Mouse (Mus musculus) CH12.LX (cell line): Measurements from ENCODE around the gene Gm13278. TPM values are rescaled to one million over a fixed set of nuclear protein-coding genes. Genes with fewer than 3 reads are reported as not detected.
"Not testable (repeated sequence)": the region's sequence is repeated elsewhere in the genome, so short reads cannot be mapped to it uniquely, and the experiment has no call there.

ENCODE experiments used
- DNase-seq: peaks from one replicate; pipeline ENCODE4 v3.0.0-alpha.2; 2013; ENCODE audit errors: extremely low read depth
- H3K27ac ChIP-seq: 2 replicates; pipeline ENCODE4 v1.5.1; 2012; ENCODE audit warnings: low read depth, mild to moderate bottlenecking, control low read depth, moderate library complexity; ENCODE audit not compliant: insufficient read depth
- H3K27me3 ChIP-seq: replicated peaks from 2 replicates; pipeline ENCODE3; 2012; ENCODE audit warnings: inconsistent platforms
- H3K36me3 ChIP-seq, 2 experiments: replicated peaks in 1 of 2; 2 replicates each; pipeline versions ENCODE3 to v1.6.1; 2012; ENCODE audit warnings: inconsistent platforms in 1 of 2, low read length in 1 of 2, mild to moderate bottlenecking in 1 of 2, mixed read lengths in 1 of 2, moderate library complexity in 1 of 2; ENCODE audit not compliant: control insufficient read depth in 1 of 2, insufficient read depth in 1 of 2
- H3K4me1 ChIP-seq, 2 experiments: 2 replicates each; pipeline ENCODE4 v1.6.1; 2012; ENCODE audit warnings: inconsistent platforms in 1 of 2, moderate library complexity in 1 of 2; ENCODE audit not compliant: insufficient read depth in 2 of 2, control insufficient read depth in 1 of 2
- H3K4me2 ChIP-seq: 2 replicates; pipeline ENCODE4 v1.6.1; 2012; ENCODE audit warnings: low read depth, mild to moderate bottlenecking, control low read depth; ENCODE audit not compliant: poor library complexity, insufficient read depth, severe bottlenecking
- H3K4me3 ChIP-seq, 3 experiments: fragments of 150-350 bp in 1 of 3; sonication (generic) in 1 of 3; replicated peaks in 1 of 3; 2 replicates each; pipeline versions ENCODE3 to v1.5.1; 2011 to 2012; ENCODE audit warnings: low read depth in 2 of 3, low read length in 2 of 3, mild to moderate bottlenecking in 2 of 3, moderate library complexity in 2 of 3, control low read depth in 1 of 3, improper control_type of control experiment in 1 of 3, inconsistent platforms in 1 of 3, mixed read lengths in 1 of 3; ENCODE audit not compliant: poor library complexity in 1 of 3
- H3K79me2 ChIP-seq: replicated peaks from 2 replicates; pipeline ENCODE4 v1.6.1; 2012; ENCODE audit warnings: mild to moderate bottlenecking, moderate library complexity; ENCODE audit not compliant: control insufficient read depth, poor library complexity, insufficient read depth, severe bottlenecking; ENCODE audit errors: extremely low read depth
- H3K9ac ChIP-seq: 2 replicates; pipeline ENCODE4 v1.6.1; 2012; ENCODE audit warnings: low read depth, mild to moderate bottlenecking, control low read depth, moderate library complexity; ENCODE audit not compliant: insufficient read depth
- H3K9me3 ChIP-seq: replicated peaks from 2 replicates; pipeline ENCODE3; 2012; ENCODE audit warnings: low read length, inconsistent platforms, mixed read lengths
- CHD1 ChIP-seq: IDR thresholded peaks from 2 replicates; pipeline ENCODE4 v1.6.1; 2012; ENCODE audit warnings: low read depth, low read length, improper control_type of control experiment, inconsistent platforms
- CHD2 ChIP-seq: IDR thresholded peaks from 2 replicates; pipeline ENCODE4 v1.6.1; 2011; ENCODE audit warnings: low read length, improper control_type of control experiment
- CTCF ChIP-seq, 2 experiments: IDR thresholded peaks in 1 of 2; conservative IDR thresholded peaks in 1 of 2; 2 replicates each; pipeline ENCODE4 v1.5.1; 2011 to 2012; ENCODE audit warnings: low read depth in 2 of 2, low read length in 2 of 2, improper control_type of control experiment in 1 of 2, inconsistent platforms in 1 of 2, mild to moderate bottlenecking in 1 of 2, moderate library complexity in 1 of 2
- E2F4 ChIP-seq: IDR thresholded peaks from 2 replicates; pipeline ENCODE4 v1.6.1; 2011; ENCODE audit warnings: low read depth, low read length, improper control_type of control experiment; ENCODE audit not compliant: insufficient replicate concordance
- ELF1 ChIP-seq: IDR thresholded peaks from 2 replicates; pipeline ENCODE4 v1.6.1; 2014; ENCODE audit warnings: low read depth, mild to moderate bottlenecking, inconsistent platforms, low read length, improper control_type of control experiment
- ETS1 ChIP-seq: conservative IDR thresholded peaks from 2 replicates; pipeline ENCODE4 v1.6.1; 2012; ENCODE audit warnings: low read depth, mild to moderate bottlenecking, inconsistent platforms, low read length, improper control_type of control experiment, moderate library complexity
- GABPA ChIP-seq: IDR thresholded peaks from 2 replicates; pipeline ENCODE4 v1.6.1; 2012; ENCODE audit warnings: low read depth, low read length, improper control_type of control experiment, inconsistent platforms; ENCODE audit not compliant: insufficient replicate concordance
- IRF4 ChIP-seq: IDR thresholded peaks from 2 replicates; pipeline ENCODE4 v1.6.1; 2014; ENCODE audit warnings: low read depth, mild to moderate bottlenecking, inconsistent platforms, low read length, improper control_type of control experiment
- JUND ChIP-seq: conservative IDR thresholded peaks from 2 replicates; pipeline ENCODE4 v1.6.1; 2011; ENCODE audit warnings: low read depth, low read length, improper control_type of control experiment
- KAT2A ChIP-seq: IDR thresholded peaks from 2 replicates; pipeline ENCODE4 v1.6.1; 2012; ENCODE audit warnings: low read length, improper control_type of control experiment, inconsistent platforms; ENCODE audit not compliant: insufficient replicate concordance
- MAZ ChIP-seq: IDR thresholded peaks from 2 replicates; pipeline ENCODE4 v1.6.1; 2012; ENCODE audit warnings: low read depth, mild to moderate bottlenecking, inconsistent platforms, low read length, improper control_type of control experiment, moderate library complexity
- MEF2A ChIP-seq: IDR thresholded peaks from 2 replicates; pipeline ENCODE4 v1.6.1; 2014; ENCODE audit warnings: low read depth, mild to moderate bottlenecking, inconsistent platforms, low read length, improper control_type of control experiment, borderline replicate concordance
- MXI1 ChIP-seq: IDR thresholded peaks from 2 replicates; pipeline ENCODE4 v1.6.1; 2011; ENCODE audit warnings: mild to moderate bottlenecking, low read depth, low read length, improper control_type of control experiment
- NRF1 ChIP-seq: IDR thresholded peaks from 2 replicates; pipeline ENCODE4 v1.6.1; 2014; ENCODE audit warnings: low read depth, mild to moderate bottlenecking, inconsistent platforms, low read length, improper control_type of control experiment, moderate library complexity
- RAD21 ChIP-seq: IDR thresholded peaks from 2 replicates; pipeline ENCODE4 v1.6.1; 2011; ENCODE audit warnings: low read depth, mild to moderate bottlenecking, low read length, improper control_type of control experiment, moderate library complexity
- SMC3 ChIP-seq: IDR thresholded peaks from 2 replicates; pipeline ENCODE4 v1.6.1; 2011; ENCODE audit warnings: low read depth, low read length, improper control_type of control experiment
- TCF12 ChIP-seq: IDR thresholded peaks from 2 replicates; pipeline ENCODE4 v1.6.1; 2014; ENCODE audit warnings: low read depth, mild to moderate bottlenecking, inconsistent platforms, low read length, improper control_type of control experiment
- USF1 ChIP-seq: IDR thresholded peaks from 2 replicates; pipeline ENCODE4 v1.6.1; 2014; ENCODE audit warnings: low read depth, mild to moderate bottlenecking, inconsistent platforms, low read length, improper control_type of control experiment
- USF2 ChIP-seq: conservative IDR thresholded peaks from 2 replicates; pipeline ENCODE4 v1.6.1; 2011; ENCODE audit warnings: low read depth, low read length, improper control_type of control experiment
- ZKSCAN1 ChIP-seq: IDR thresholded peaks from 2 replicates; pipeline ENCODE4 v1.6.1; 2012; ENCODE audit warnings: low read depth, inconsistent platforms, low read length, improper control_type of control experiment, borderline replicate concordance
- ZNF384 ChIP-seq: IDR thresholded peaks from 2 replicates; pipeline ENCODE4 v1.6.1; 2012; ENCODE audit warnings: low read depth, low read length, improper control_type of control experiment, inconsistent platforms
- dilution Hi-C: fragments of 300-500 bp; cut with MboI; formaldehyde crosslinking; loops from 2 replicates; pipeline ENCODE4 v1.14.3; 2020; ENCODE audit warnings: low sequenced_read_pairs; ENCODE audit not compliant: extremely low pct_unique_long_range_greater_than_20kb, extremely low pct_ligation_motif_present
- in situ Hi-C: fragments of 300-500 bp; cut with MboI; formaldehyde crosslinking; loops from 3 replicates; pipeline ENCODE4 v1.14.3; 2019; ENCODE audit warnings: low sequenced_read_pairs, low pct_ligation_motif_present, low pct_unique_long_range_greater_than_20kb, mixed read lengths
- polyA plus RNA-seq: library from polyadenylated mRNA; unstranded; fragments of >175 nt; gene quantifications from 2 replicates; pipeline ENCODE4 v1.2.1, GENCODE M21; 2012; ENCODE audit warnings: low read depth; ENCODE audit not compliant: insufficient read length
- total RNA-seq, 2 experiments: library from RNA; depleted of rRNA; stranded (reverse); fragments of 300-350 nt in 1 of 2; fragments of >200 nt in 1 of 2; gene quantifications; 2 replicates each; pipeline ENCODE4 v1.2.3; 2012 to 2014

Gene Gm13278
- total RNA-seq (2012; rRNA removed) (not detected in 2 replicates), total RNA-seq (2014; rRNA removed) (not detected in 2 replicates), polyA plus RNA-seq (not detected in 2 replicates)

GRCm38 (mm10) chr4:88791250-88791649, at the start of gene Gm13278:
Gene Gm13278 (plus strand): TSS chr4:88791550.
- H3K36me3 ChIP-seq, H3K27ac ChIP-seq, H3K4me2 ChIP-seq, H3K4me1 ChIP-seq, H3K9ac ChIP-seq, in situ Hi-C loops, DNase-seq, H3K4me3 ChIP-seq, H3K9me3 ChIP-seq, H3K79me2 ChIP-seq, dilution Hi-C loops, H3K27me3 ChIP-seq: not testable (repeated sequence)

- TF ChIP-seq CTCF (conservative IDR thresholded peaks at IDR 0.05 in 1 of 2, IDR thresholded peaks at IDR 0.05 in 1 of 2; ENCODE audit: low read depth in 2 of 2, low read length in 2 of 2) (peak in 1 of 2 experiments; percentile 72; a peak in 2 of 4 replicates), ELF1 (no peak), E2F4 (no peak), MXI1 (no peak), CHD2 (0 out of 2 replicates have a peak, but pooled peaks have one; percentile 17), NRF1 (no peak), USF1 (no peak), ETS1 (0 out of 2 replicates have a peak, but pooled peaks have one; percentile 28), TCF12 (0 out of 2 replicates have a peak, but pooled peaks have one; percentile 4), CHD1 (no peak), KAT2A (no peak), MAZ (0 out of 2 replicates have a peak, but pooled peaks have one; percentile 23), MEF2A (no peak), RAD21 (peak; percentile 40), JUND (no peak), SMC3 (peak; percentile 57), USF2 (no peak), ZKSCAN1 (no peak), GABPA (no peak), IRF4 (peak; percentile 52), ZNF384 (peak; percentile 87)
- peak overlapping the region; percentile 39; the same call in 1 of the 2 replicates for H3K9ac ChIP-seq
- H3K27ac ChIP-seq, result no peak overlapping the region
- dilution Hi-C loops (no loop called here), in situ Hi-C loops (no loop called here)
- H3K36me3 ChIP-seq, result no peaks in the 10 kb centered on the region
- H3K9me3 ChIP-seq, result no peaks in the 10 kb centered on the region
- no peak for DNase-seq
- H3K4me3 ChIP-seq, result no peak overlapping the region
- H3K79me2 ChIP-seq, result no peaks in the 10 kb centered on the region
- H3K4me1 ChIP-seq, result peaks cover 7% of the 10 kb centered on the region in 2 experiments
- H3K4me2 ChIP-seq, result peak overlapping the region; percentile 86; the same call in 1 of the 2 replicates
- peaks cover 58% of the 10 kb centered on the region for H3K27me3 ChIP-seq
Measured at GRCm38 (mm10) chr4:88742771-88743371, 48.5 kb upstream of the Gm13278 start.
